Mouse (Mus musculus): ENCODE results near the gene Nrip1. TPM values are rescaled to one million over a fixed set of nuclear protein-coding genes. Genes with fewer than 3 reads are reported as not detected.
"Not testable (repeated sequence)": the region's sequence is repeated elsewhere in the genome, so short reads cannot be mapped to it uniquely, and the experiment has no call there.

Gene Nrip1
- polyA plus RNA-seq, 1 experiment from 2014 or later, result 33.7 TPM

DNA sequence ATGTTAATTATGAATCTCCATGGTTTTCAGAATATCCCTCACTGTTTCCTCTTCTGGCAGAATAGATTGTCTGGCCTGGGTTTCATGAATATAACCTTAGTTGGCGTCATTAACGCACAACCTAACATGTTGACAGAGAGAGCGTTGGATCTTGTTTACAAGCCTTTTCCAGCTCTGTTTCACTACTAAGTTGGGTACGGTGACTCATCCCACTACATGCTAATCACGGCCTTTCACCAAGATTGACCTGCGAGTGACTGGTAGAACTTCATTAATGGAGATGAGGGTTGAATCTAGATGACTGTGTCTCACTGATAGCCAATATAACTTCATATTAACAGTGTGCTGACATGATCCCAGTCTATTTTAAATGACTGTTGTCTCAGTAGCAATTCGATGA lies 32.7 kb upstream of the Nrip1 start:
- WGBS, result 92% methylated on average over 7 of the region's 7 CpGs
- Histone ChIP-seq H3K27ac (no peak overlapping the region), H3K4me3 (replicated peaks; ENCODE audit: low read depth, low read length) (no peak overlapping the region), H3K4me1 (replicated peaks; ENCODE audit: insufficient read depth, low read length) (no peaks in the 10 kb centered on the region), H3K36me3 (ENCODE audit: insufficient read depth, low read length) (no peaks in the 10 kb centered on the region), H3K4me2 (ENCODE audit: low read length) (no peak overlapping the region), H3K9me3 (replicated peaks; ENCODE audit: low read length) (no peaks in the 10 kb centered on the region), H3K9ac (ENCODE audit: low read depth, low read length) (no peak overlapping the region), H3K27me3 (ENCODE audit: insufficient read depth, low read length) (no peaks in the 10 kb centered on the region)
- TF ChIP-seq CTCF (IDR thresholded peaks at IDR 0.05; ENCODE audit: low read depth), result no peak
- ATAC-seq (replicated peaks; ENCODE audit: low FRiP score, low read depth) (no peak), DNase-seq (ENCODE audit: low spot score) (no peak)

DNA sequence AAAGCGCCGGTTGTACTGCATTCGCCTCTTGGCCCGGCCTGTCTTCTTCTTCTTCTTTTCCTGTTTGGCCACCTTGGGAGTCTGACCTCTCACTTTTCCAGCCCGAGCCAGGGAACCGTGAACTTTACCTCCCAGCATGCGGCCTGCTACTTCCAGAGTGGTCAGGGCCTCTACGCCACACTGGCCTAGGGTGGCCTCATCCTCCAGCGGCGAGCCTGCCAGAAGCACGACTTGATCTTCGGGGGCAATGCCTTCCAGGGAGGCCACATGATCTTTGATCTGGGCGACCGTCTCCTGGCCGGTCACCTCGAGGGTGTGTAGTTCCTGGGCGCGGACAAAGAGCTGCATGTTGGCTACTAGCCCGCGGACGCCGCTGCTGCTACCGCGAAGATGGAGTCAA lies 29.7 kb upstream of the Nrip1 start:
- H3K36me3 ChIP-seq (ENCODE audit: insufficient read depth, low read length); DNase-seq (ENCODE audit: low spot score); H3K4me1 ChIP-seq (replicated peaks; ENCODE audit: insufficient read depth, low read length); ATAC-seq (replicated peaks; ENCODE audit: low FRiP score, low read depth); H3K27me3 ChIP-seq (ENCODE audit: insufficient read depth, low read length); H3K9ac ChIP-seq (ENCODE audit: low read depth, low read length); H3K4me3 ChIP-seq (replicated peaks; ENCODE audit: low read depth, low read length); H3K27ac ChIP-seq; H3K4me2 ChIP-seq (ENCODE audit: low read length); H3K9me3 ChIP-seq (replicated peaks; ENCODE audit: low read length): not testable (repeated sequence)
- WGBS, result 91% methylated on average over 22 of the region's 24 CpGs

DNA sequence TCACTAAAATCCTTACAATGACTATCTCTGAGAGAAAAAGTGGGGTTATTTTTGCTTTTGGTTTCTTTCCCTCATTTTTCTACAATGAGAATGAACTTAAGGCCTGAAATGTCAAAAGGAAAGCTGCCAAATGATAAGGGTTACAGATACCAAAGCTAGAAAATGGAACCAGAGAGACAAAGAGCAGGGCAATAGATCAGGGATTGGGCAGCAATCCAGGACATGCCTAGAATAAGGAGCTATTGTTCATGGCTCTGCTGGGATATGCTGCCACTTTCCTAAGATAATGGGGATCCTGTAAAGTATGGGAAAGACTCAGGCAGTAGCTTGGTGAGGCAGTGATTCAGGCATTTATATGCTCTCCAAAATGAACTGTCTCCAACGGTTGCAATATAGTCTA lies 22.9 kb upstream of the Nrip1 start:
- DNase-seq (ENCODE audit: low spot score) (no peak), ATAC-seq (replicated peaks; ENCODE audit: low FRiP score, low read depth) (no peak)
- H3K27me3 ChIP-seq (ENCODE audit: insufficient read depth, low read length), result no peaks in the 10 kb centered on the region
- no peak overlapping the region for H3K4me3 ChIP-seq (replicated peaks; ENCODE audit: low read depth, low read length)
- H3K9me3 ChIP-seq (replicated peaks; ENCODE audit: low read length), result no peaks in the 10 kb centered on the region
- no peaks in the 10 kb centered on the region for H3K36me3 ChIP-seq (ENCODE audit: insufficient read depth, low read length)
- no peak overlapping the region for H3K9ac ChIP-seq (ENCODE audit: low read depth, low read length)
- WGBS, result 91% methylated on average over 1 of the region's 1 CpGs
- no peaks in the 10 kb centered on the region for H3K4me1 ChIP-seq (replicated peaks; ENCODE audit: insufficient read depth, low read length)
- no peak overlapping the region for H3K4me2 ChIP-seq (ENCODE audit: low read length)
- H3K27ac ChIP-seq, result no peak overlapping the region
- TF ChIP-seq CTCF (IDR thresholded peaks at IDR 0.05; ENCODE audit: low read depth), result no peak

DNA sequence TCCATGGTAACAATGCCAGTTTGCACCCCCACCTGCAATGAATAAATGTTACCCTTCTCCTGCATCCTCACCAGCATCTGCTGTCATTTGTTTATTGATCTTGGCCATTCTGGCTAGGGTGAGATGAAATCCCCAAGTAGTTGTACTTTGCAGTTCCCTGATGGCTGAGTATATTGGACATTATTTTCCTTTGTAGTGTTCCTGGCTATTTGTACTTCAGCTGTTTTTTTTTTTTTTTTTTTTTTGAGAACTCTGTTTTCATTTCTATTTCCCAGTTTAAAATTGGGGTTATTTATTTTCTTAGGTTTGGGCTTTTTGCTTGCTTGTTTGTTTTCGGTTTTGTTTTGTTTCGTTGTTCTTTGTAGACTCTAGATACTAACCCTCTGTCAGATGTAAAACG lies 19.6 kb upstream of the Nrip1 start:
- H3K27me3 ChIP-seq (ENCODE audit: insufficient read depth, low read length), result no peaks in the 10 kb centered on the region
- no peak for ATAC-seq (replicated peaks; ENCODE audit: low FRiP score, low read depth)

DNA sequence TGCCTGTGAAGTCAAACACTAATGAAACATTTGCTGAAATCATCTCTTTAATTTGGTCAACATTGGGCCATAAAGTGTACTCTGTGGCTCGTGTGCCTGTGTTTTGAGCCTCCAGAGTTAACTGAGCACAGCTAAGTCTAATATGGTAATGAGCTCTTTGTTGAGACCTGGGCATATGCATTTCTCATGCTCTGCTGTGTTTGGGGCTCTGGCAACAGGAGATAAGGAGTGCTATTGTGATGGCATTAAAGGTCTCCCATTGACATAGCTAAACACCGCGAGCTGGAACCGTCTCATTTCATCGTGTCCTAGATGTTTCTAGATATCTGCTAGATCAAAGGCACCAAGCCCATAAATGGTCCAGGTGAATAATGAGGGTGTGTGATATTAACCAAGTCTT lies 12.9 kb upstream of the Nrip1 start:
- DNase-seq (ENCODE audit: low spot score) (no peak), ATAC-seq (replicated peaks; ENCODE audit: low FRiP score, low read depth) (no peak)
- Histone ChIP-seq H3K9ac (ENCODE audit: low read depth, low read length) (no peak overlapping the region), H3K4me1 (replicated peaks; ENCODE audit: insufficient read depth, low read length) (no peaks in the 10 kb centered on the region), H3K36me3 (ENCODE audit: insufficient read depth, low read length) (no peaks in the 10 kb centered on the region), H3K27ac (no peak overlapping the region), H3K4me2 (ENCODE audit: low read length) (no peak overlapping the region), H3K9me3 (replicated peaks; ENCODE audit: low read length) (no peaks in the 10 kb centered on the region), H3K27me3 (ENCODE audit: insufficient read depth, low read length) (no peaks in the 10 kb centered on the region), H3K4me3 (replicated peaks; ENCODE audit: low read depth, low read length) (no peak overlapping the region)
- 66% methylated on average over 5 of the region's 5 CpGs for WGBS
- TF ChIP-seq CTCF (IDR thresholded peaks at IDR 0.05; ENCODE audit: low read depth), result no peak

More for the DNA sequence above, 19.6 kb upstream of the Nrip1 start:
- TF ChIP-seq CTCF (IDR thresholded peaks at IDR 0.05; ENCODE audit: low read depth), result no peak
- no peak overlapping the region for H3K9ac ChIP-seq (ENCODE audit: low read depth, low read length)
- no peak for DNase-seq (ENCODE audit: low spot score)
- no peak overlapping the region for H3K4me2 ChIP-seq (ENCODE audit: low read length)
- H3K36me3 ChIP-seq (ENCODE audit: insufficient read depth, low read length), result no peaks in the 10 kb centered on the region
- H3K27ac ChIP-seq, result no peak overlapping the region
- WGBS, result 79% methylated on average over 3 of the region's 3 CpGs
- no peaks in the 10 kb centered on the region for H3K9me3 ChIP-seq (replicated peaks; ENCODE audit: low read length)
- H3K4me3 ChIP-seq (replicated peaks; ENCODE audit: low read depth, low read length), result no peak overlapping the region
- H3K4me1 ChIP-seq (replicated peaks; ENCODE audit: insufficient read depth, low read length), result no peaks in the 10 kb centered on the region

DNA sequence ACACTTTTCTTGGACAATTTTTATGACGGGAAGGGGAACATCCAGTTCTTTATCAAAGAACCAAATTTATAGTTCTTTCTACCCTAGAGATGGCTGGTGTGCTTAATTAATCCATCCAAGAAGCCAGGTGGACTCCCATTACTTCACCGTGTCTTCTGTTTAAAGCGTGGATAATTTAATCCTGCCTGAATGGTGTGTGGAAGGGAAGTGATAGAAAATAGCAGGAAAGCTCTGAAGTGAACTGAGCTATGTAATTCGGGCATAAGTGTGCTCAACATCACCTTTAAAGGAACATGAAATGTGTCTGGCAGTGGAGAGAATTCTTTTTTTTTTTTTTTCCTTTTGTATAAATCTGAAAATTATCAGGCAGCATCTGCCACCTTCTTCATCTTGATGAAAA lies 12.4 kb upstream of the Nrip1 start:
- DNase-seq (ENCODE audit: low spot score) (no peak), ATAC-seq (replicated peaks; ENCODE audit: low FRiP score, low read depth) (no peak)
- Histone ChIP-seq H3K27me3 (ENCODE audit: insufficient read depth, low read length) (no peaks in the 10 kb centered on the region), H3K4me3 (replicated peaks; ENCODE audit: low read depth, low read length) (no peak overlapping the region), H3K36me3 (ENCODE audit: insufficient read depth, low read length) (no peaks in the 10 kb centered on the region), H3K4me2 (ENCODE audit: low read length) (no peak overlapping the region), H3K4me1 (replicated peaks; ENCODE audit: insufficient read depth, low read length) (no peaks in the 10 kb centered on the region), H3K9ac (ENCODE audit: low read depth, low read length) (no peak overlapping the region), H3K27ac (no peak overlapping the region), H3K9me3 (replicated peaks; ENCODE audit: low read length) (no peaks in the 10 kb centered on the region)
- 75% methylated on average over 4 of the region's 4 CpGs for WGBS
- no peak for TF ChIP-seq CTCF (IDR thresholded peaks at IDR 0.05; ENCODE audit: low read depth)

DNA sequence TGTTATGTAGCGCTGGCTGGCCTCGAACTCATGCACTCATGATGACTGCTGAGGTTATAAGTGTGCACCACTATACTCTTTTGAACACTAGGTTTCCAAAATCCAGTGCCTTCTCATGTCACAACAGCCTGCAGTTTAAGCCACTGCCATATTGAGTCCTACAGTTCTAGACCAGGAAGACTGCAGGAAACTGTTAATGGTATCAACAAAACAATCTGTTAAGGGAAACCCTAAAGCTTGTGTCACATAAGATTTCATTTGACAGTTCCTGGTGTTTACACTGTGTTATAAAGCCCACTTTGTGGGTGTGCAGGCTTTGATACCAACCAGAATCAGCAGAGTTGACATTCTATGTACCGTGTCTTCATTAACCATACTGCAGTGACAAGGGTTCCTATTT lies 3.6 kb upstream of the Nrip1 start:
- no peaks in the 10 kb centered on the region for H3K4me1 ChIP-seq (replicated peaks; ENCODE audit: insufficient read depth, low read length)
- H3K4me3 ChIP-seq (replicated peaks; ENCODE audit: low read depth, low read length), result no peak overlapping the region
- no peaks in the 10 kb centered on the region for H3K27me3 ChIP-seq (ENCODE audit: insufficient read depth, low read length)
- no peaks in the 10 kb centered on the region for H3K9me3 ChIP-seq (replicated peaks; ENCODE audit: low read length)
- DNase-seq (ENCODE audit: low spot score) (no peak), ATAC-seq (replicated peaks; ENCODE audit: low FRiP score, low read depth) (no peak)
- 91% methylated on average over 3 of the region's 3 CpGs for WGBS
- H3K36me3 ChIP-seq (ENCODE audit: insufficient read depth, low read length), result no peaks in the 10 kb centered on the region
- H3K4me2 ChIP-seq (ENCODE audit: low read length), result no peak overlapping the region
- no peak overlapping the region for H3K27ac ChIP-seq
- no peak for TF ChIP-seq CTCF (IDR thresholded peaks at IDR 0.05; ENCODE audit: low read depth)
- H3K9ac ChIP-seq (ENCODE audit: low read depth, low read length), result no peak overlapping the region
